Mouse (Mus musculus) cerebellum, postnatal 4 days (tissue): ENCODE results near the gene Rsl1d1.

Experiments
- DNase-seq, 2 experiments: peaks; one replicate each; pipeline ENCODE4 v3.0.0; 2022; ENCODE audit warnings: low spot score in 2 of 2, mixed read lengths in 1 of 2

The Rsl1d1 gene

DNA sequence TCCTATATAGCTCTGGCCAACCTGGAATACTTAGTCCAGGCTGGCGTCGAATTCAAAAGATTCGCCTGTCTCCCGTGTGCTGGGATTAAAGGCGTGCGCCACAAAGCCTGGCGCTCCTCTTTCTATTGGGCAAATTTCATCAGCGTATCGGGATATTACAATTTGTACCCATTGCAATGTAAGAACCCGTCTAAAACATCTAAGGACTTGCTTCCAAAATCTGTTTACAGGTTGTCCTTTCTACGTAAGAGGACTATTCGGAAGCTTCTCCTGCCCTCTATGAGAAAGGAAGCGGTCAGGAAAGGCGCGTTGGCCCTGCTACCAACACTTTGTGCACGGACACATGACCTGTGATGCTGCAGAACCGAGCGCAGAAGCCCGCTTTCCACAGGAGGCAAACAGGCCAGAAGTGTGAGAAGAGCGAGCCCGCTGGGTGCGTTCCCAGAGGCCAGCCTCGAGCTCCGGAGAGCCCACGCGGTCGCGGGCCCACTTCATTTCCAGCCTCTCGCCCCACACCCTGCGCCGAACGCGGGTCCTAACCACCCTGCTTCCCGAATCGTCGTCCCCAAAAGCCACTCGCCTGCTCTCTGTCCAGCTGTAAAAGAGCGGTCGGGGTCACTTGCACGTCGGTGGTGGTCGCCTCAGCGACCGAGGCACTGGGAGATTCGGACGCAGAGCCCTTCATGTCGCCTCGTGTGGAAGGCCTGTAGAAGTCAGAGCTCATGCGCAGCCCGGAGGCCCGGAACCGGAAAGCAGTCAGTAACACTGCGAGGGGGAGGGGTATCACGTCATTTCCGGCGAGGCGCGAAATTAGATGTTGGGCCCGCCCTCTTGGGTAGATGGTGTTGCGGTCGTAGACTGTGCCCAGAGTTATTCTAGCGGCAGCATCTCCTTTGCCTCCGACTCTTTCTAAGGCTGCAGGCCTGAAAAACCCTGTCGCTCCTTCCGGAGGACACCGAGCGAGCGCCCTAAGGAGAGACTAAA, at the start of gene Rsl1d1:
TSS of gene Rsl1d1 (minus strand) at position 761 of the 984 bp plus-strand sequence.
- DNase-seq: peak; percentile 81 to 86

DNA sequence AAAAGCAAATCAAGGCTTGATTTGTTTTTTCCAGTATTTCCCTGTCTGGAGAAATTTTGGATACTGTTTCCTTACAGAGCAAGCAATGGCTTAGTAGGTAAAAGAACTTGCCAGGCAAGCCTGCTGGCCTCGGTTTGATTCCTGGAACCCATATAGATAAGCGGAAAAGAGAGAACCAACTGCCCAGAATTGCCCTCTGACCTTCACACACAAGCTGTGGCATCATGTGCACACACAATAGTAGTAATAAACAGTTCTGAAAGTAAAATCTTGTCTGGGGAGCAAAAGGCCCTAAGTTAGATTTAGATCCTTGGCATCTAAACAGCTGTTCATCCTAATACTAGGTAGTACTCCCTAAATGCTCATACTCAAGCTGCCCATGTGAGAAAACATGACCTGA, 44.7 kb upstream of the Rsl1d1 start:
- no peak for DNase-seq

DNA sequence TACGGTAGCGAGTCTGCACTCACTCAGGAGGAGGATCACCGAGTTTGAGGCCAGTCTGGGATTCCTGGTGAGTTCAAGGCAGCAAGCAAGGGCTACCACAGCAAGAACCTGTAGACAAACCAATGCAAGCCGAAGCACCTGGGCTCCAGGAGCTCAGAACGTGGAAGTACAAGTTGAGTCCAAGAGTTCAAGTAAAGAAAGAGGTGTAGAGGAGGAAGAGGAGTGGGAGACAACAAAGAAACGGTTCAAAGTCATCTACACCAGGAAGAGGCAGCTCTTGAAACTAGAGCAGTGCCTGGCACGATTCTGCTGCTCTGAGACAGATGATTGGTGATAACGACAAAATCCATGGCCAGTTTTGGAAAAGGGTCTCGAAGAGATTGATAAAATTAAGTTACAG, 42.6 kb upstream of the Rsl1d1 start:
- no peak for DNase-seq

DNA sequence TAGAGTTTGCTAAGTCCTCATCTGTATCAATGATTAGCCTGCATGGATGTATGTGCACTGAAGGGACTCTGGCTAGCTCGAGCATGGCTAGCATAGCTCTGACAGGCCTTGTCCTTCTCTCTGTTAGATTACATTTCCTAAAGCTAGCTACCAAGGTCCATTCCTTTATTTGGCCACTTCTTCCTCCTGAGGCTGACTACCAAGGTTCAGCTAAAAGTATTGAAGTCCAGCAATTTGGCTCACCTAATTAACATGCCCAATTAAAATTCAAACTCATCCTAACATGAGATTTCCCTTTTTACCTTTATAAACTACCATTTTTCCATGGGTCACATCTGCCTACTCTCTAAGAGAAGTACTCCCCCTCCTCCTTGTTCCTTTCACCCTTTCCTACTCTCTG, 39.3 kb upstream of the Rsl1d1 start:
- DNase-seq: no peak

DNA sequence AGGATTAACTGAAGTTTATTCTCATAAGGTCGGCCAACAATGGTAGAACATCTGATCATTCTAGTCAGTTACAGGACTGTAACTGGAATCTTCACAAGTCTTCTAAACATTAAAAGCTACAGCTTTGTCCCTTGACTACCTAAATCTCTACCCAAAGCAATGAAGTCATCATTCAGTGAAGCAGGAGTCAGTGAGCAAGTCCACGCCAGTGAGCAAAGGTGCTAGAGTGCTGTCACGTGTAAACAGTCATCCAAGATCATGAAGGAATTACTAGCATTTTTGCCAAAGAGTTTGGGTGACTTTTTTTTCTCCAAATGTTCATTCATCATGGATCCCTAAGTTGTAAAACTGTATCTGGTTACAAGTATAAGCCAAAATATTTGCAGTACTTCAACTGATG, 14.7 kb upstream of the Rsl1d1 start:
- DNase-seq: no peak

DNA sequence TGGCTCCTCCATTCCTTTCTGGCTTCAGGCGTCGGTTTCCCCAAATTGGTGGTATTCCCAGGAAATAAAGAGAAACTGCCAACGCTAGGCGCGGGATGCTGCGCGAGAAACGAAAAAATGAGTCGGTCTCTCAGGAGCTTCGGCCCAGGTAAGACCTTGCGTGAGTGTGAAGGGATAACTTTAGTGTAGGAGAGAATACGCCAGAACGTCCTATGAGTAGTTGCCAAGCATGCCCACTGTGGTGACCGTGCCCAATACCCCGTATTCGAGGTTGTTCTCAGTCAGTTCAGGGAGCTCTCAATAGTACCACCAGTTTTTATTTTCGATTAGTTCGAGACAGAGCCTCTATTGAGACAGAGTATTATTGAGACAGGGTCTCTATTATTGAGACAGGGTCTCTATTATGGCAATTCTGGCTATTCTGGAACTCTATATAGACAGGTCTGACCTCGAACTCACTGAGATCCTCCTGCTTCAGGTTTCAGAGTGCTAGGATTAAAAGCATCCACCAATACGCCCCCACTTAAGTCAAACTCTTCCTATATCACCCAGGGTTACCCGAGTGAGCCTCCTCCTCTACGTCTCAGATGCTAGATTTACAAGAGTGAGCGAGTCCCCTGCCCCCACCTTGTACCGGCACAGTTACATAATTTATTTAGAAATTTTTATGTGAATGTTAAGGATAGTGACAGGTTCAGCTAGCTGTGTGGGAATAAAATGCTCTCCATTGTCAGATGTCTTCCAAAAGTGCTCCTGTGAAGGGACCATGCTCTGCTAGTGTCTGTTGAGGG, 664 bp upstream of the Rsl1d1 start:
- DNase-seq: no peak

DNA sequence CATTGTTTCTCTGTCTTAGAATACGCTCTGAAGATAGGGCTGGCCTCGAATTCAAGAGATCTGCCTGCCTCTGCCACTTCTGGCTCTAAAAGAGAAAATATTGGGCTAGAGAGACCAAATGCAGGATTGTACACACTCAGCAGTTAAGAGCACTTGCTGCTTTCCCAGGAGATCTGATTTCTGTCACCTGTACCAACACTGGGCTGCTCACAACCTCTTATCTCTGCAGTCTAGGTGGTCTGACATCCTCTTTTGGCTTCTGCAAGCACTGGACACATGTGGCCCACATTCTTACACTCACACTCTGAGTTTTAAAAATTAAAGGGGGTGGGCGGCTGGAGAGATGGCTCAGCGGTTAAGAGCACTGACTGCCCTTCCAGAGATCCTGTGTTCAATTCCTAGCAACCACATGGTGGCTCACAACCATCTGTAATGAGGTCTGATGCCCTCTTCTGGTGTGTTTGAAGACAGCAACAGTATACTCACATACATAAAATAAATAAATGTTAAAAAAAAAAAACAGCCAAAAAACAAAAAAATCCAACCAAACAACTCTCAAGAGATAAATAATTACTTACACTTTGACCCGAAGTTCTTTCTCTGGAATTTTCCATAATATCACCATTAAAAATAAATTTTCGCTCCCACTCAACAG, 1.3 kb downstream of the Rsl1d1 start:
- DNase-seq: no peak

DNA sequence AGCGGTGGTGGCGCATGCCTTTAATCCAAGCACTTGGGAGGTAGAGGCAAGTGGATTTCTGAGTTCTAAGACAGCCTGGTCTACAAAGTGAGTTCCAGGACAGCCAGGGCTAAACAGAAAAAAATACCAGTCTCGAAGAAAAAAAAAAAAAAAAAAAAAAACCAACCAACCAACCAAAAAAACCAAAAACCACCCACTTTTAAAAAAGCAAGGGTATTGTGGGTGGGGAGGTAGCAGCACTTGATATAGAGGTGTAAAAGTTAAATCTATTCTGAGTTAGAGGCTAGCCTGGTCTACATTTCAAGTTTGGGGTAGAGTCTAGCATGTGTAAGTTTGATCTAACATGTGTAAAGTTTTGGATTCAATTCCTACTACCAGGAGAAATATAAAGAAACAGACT, 2.9 kb downstream of the Rsl1d1 start:
- no peak for DNase-seq

DNA sequence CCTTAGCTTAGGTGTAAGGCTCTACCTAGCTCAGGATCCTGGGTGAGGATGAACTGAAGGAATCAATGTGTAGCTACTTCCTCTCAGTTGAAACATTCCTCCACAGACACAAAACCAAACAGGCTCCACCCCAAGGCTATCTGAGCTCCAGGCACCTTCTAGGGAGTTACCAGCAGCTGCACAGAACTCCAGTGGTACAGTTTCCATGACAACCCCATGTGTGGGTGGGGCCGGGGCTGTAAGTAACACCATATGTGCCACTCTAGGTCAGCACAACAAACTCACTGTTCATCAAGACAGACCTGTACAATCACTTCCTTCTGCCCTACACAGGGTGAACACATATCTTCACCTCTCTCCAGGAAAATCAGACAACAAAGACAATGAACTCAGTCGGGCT, 4.7 kb downstream of the Rsl1d1 start:
- DNase-seq: no peak

DNA sequence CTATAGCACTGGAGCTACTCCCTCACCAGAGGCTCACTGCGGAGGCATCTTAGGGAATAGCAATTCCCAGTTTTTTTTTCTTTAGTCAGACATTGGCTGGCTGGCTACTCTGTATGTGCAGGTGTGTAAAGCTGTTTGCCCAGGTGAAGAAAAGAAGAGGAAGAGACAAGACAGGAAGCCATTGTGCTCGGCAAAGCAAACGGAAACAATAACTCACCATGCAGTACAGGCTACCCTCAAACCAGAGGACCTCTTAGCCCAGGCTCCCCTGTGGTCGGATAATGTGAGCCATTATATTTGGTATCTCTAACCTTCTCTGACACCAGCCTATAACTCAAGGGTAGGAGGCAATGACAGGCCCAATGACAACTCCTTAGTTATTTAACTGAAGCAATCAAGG, 6.1 kb downstream of the Rsl1d1 start:
- DNase-seq: no peak

DNA sequence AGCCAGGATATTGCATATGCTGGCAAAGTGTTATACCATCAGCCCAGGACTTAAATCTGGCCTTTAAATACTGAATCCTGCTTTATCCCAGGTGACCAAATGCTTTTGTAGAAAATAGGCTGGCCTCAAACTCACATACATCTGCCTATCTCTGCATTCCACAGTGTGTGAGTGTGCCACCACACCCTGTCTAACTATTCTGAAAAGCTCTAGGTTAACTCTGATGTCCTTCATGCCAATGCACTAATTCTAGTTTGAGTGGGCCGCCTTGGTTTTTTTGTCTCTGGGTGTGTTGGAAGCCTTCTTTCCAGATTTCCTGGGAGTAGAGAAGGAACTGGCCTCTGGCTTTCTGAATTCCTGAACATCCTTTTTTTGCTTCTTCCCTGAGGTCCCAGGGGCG, 9.9 kb downstream of the Rsl1d1 start:
- DNase-seq: no peak

DNA sequence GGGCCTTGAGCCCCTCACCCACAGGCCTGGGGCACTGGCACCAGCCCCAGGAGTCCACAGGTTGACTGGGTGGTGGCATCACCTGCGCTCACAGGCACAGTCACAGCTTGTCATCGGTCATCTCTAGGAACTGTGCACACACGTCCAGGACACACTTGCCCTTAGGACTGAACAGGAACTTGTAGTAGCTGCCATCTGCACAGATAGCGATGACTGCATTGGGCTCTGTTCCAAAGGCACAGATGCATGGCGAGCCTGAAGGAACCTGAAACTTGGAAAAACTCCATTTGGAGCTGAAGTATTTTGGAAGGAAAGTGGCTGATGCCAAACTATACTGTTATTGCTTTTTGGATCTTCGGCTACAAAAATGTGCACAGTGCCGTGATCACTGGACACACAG, 13.0 kb downstream of the Rsl1d1 start:
- DNase-seq: peak in 1 of 2 experiments; percentile 8

DNA sequence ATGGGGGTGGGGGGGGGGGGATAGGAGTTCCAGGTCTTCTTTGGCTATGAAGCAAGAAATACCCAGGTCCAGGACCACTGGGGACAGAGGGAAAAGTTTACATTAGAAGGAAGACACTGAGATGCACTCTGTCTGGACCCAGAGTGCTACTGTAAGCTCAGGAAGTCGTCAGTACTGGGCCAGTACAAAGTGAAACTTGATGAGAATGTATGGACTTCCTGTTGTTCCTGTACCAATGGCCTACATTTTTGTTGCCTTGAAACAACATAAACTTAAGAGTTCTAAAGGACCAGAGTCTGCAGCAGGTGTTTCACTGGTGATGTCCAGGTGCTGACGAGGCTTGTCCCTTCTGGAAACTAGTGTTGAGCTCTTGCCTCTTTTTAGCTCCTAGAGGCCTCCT, 25.7 kb downstream of the Rsl1d1 start:
- DNase-seq: no peak

DNA sequence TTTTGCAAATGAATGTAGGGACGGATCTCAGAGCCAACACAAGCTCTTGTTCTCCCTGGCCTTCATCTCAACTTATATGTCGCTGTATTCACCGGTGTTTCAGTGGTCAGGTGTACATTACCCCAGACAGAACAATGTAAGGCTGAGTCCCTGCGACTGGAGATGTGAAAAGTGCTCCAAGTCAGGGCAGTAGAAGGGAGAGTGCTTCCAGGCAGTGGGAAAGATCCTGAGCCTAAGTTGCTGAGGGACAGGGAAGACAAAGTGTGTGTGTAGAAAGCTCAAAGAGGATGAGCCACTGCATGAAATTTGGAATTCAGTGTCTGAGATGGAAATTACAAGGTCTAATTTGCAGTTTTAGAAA, 26.3 kb downstream of the Rsl1d1 start:
- no peak for DNase-seq

DNA sequence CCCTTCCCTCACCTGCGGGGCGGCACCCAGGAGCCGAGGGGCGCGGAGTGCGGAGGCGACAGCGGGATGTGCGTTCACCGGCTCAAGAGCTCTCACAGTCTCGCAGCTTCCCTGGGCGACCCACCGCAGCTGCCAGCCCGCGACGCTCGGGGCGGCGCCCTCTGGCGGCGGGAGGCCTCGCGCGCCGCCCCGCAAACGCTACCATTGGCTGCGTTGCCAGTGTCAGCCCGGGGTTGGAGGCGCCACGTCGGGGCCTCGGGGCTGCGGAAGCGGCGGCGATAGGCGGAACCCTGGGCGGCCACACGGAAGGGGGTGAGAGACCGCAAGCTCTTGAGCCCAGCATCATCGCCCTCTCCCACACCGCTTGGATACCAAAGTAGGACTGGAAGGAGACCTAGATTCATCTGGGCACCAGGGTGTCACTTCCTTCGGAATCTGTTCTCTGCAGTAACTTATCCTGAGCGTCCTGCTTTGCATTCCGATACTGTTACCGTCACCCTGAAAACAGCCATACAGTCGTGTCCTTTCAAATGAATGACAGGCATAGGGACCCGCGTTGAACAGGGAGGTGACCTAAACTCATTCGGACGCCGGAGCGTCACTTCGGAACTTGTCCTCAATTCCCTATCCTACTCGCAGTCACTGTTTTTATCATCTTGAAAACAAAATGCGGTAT, 26.8 kb downstream of the Rsl1d1 start, which contains the start of gene Zc3h7a:
TSS of gene Zc3h7a (minus strand) at position 186 of the 676 bp plus-strand sequence.
- DNase-seq: peak; percentile 68 to 87

DNA sequence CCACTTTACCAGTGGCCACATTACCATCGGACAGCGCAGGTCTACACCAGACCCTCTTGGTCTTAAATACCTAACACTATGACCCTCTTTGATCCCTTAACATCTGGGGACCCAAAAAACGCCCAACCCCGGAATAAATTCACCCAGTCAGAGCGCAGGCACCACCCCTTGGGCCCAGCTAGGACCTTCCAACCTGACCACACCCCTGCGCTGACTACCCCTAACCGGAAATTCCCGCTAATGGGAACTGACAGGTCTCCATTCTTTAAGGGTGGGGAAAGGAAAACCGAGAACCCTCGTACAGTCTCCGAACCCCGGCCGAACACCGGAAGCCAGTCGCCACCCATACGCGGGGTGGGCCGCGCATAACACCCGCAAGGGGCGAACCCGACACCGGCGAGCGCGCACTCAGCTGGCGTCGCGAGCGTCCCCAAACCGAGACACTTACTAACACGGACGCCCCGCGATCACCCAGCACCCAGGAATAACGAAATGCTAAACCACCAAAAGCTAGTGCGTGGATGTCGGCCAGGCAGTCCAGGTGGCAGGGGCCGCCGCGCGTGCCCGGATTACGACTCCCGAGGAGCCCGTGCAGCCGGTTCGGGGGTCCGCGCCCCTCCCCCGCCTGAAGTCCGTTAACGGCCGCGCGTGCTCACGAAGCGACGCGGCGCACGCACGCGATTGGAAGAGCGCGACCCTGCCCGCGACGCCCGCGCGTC, 27.5 kb downstream of the Rsl1d1 start:
- peak in 1 of 2 experiments; percentile 25 for DNase-seq

DNA sequence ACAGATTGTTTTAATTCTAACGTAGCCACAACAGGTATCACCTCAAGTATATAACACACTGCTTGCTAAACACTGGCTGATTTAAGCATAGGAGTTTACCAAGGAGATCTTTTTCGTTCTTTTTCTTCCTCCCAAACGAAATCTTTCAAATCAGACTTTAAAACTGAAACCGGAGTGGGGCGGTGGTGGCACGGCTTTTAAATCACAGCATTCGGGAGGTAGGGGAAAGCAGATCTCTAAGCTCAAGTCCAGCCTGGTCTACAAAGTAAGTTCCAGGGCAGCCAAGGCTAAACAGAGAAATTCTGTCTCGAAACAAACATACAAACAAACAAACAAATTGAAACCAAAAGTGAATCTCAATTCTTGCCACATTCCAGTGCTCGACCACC, 28.0 kb downstream of the Rsl1d1 start:
- DNase-seq: no peak

DNA sequence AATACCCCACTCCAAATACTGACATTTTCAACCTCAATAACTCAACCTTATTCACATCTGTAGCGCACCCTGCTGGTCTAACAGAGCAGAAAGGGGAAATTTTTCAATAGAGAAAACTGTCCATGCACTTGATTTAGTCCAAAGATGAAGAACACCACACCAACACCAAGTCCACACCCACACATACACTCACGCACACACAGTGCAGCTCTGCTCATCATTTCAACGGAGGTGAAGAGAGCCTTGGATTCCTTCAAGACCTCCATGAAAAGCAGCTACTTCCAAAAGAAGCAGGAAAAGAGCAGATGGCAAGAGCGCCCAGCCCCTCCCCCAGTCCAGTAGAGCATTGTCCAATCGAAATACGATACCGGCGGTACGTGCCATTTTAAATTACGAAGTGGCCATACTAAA, 28.5 kb downstream of the Rsl1d1 start:
- DNase-seq: peak in 1 of 2 experiments; percentile 50

DNA sequence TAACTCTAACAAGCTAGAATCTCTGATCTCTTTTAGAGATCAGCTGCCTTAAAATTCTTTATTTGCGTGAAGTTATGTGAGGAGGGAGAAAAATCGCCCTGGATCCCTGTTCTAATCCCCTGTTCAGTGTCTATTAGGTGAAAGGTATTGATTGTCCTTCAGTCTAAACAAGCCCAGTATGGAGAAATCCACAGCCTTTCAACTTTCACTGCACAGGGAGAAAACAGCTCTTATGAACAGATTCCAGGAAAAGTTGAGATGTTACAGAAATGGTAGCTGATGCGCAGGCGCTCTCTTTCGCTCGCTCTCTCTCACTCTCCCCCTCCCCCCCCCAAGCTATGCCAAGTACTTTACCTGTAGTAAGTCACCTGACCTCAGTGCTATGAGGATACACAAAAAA, 31.5 kb downstream of the Rsl1d1 start:
- no peak for DNase-seq

DNA sequence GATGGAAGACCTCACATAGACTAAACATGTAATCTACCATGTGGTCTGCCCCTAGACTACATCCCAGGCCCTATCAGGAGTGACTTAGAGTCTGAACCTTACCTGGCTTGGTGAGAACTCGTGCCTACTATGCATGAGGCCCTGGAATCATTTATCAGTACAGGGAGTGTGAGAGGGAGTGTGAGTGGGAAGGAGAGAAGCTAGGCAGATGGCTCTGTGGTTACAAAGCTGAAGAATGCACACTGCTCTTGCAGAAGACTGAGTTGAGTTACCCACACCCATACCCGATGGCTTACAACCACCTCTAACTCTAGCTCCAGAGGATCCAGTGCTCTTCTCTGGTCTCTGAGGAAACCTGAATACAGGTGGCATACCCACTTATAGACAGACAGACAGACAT, 36.7 kb downstream of the Rsl1d1 start:
- DNase-seq: no peak

DNA sequence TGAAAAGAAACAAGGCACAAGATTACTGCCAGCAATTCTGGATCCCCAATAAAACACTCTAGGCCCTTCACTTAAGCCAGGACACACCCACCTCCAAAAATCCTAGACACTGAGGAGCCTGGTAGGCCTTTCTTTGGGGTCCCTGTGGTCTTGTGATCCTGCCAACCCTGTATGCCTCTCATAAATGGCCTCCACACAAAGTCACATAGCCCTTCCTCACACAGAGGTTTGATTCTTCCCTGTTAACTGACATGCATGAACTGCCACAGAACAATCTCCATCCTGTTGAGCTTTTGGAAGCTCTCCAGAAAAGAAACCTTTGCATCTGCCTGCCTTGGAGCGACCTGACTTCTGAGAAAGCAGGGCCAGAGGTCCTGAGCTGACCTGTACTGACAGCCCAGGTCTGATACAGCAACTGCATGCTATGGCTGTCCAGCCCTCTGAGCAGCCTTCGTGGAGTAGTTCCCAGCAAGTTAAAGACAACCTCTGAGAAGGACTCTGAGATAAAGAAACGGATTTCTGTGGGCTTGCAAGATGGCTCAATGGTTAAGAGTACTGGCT, 38.4 kb downstream of the Rsl1d1 start:
- no peak for DNase-seq
